Mouse (Mus musculus) heart, postnatal 0 days (tissue): ENCODE measurements around the gene Il17c.

ENCODE experiments used
- CTCF ChIP-seq: IDR thresholded peaks from 2 replicates; pipeline ENCODE4 v1.5.1; 2016; ENCODE audit warnings: antibody characterized with exemption, control low read depth, low read depth
- EP300 ChIP-seq: IDR thresholded peaks from 2 replicates; pipeline ENCODE4 v1.6.1; 2016; ENCODE audit warnings: antibody characterized with exemption, low read depth

DNA sequence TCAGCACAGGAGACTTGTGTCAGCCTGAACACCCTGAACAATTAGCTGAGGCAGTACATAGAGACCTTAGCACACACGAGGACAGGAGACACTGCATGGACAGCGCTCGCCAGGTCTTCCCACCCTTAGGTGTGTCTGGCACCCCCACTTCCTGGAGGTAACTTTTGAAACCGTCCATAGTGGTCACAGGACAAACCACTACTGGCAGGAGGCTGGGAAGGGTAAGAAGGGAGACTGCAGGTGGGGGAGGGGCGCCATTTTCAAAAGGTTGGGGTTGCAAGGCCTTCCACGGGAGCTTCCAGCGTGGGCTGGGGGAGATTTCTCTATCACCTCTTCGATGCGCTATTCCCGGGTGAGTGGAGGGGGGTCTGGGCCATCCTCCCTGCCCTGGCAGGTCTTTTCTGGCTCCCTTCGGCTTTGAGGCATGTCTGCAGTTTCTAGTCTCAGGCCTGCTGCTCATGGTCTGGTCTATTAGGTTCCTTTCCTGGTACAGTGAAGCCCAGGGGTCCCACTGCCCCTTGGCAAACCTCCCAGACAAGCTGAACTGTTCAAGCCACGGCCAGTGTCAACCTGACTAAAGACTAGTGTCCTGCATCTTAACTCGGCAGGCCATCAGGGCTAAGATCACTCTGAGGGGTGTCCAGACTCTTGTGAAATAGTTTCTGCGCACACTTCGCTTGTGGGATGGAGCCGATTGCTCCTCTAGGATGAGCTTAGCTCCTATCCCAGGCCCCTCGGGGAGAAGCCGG is 10.0 kb downstream of the Il17c start:
- no peak for TF ChIP-seq CTCF
- TF ChIP-seq EP300 = no peak
